Mouse (Mus musculus): ENCODE measurements at regions not wholly inside any gene's neighbourhood (a gene's known extent, or its start where the extent isn't known, plus 50 kb on each side); places are given as distances from the start of the nearest gene placed in this dataset.

DNA sequence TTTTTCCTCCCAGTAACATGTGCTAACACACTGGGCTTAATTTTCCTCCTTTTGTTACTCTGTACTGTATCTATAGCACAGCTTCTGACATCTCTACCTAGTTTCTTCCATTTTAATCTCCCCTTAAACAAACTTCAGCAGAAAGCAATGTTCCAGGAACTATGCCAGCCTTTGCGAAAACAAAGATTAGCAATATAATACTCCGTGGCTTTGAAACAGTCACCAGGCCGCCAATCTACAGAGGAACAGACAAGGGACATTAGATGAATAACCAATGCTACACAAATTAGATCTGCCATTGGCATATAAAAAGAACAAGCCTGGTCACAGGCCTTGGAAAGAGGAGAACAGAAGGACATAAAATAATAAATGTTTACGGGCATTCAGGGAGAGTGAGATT, 220.2 kb upstream of the 4930583I09Rik start:
- no peak for TF ChIP-seq POLR2A (IDR thresholded peaks at IDR 0.05; ENCODE audit: low read depth, low read length)
- TF ChIP-seq CTCF (IDR thresholded peaks at IDR 0.05; ENCODE audit: extremely low read depth, insufficient read length, insufficient replicate concordance, low read depth, low read length), result no peak

All from small intestine, adult 2 months (tissue).